Mouse (Mus musculus) heart, postnatal 10 days (tissue): Measurements from ENCODE around the gene Slc6a5. TPM values are rescaled to one million over a fixed set of nuclear protein-coding genes. Genes with fewer than 3 reads are reported as not detected.

ENCODE experiments used
- DNase-seq, 2 experiments: peaks; one replicate each; pipeline ENCODE4 v3.0.0; 2021
- intact Hi-C: fragments of 180-260 bp; cut with DNase I; formaldehyde crosslinking; loops from one replicate; pipeline ENCODE4 v1.15.1; 2025
- total RNA-seq, 2 experiments: library from RNA; stranded (reverse); gene quantifications; 2 replicates each; pipeline ENCODE4 v1.2.3; 2021

Gene Slc6a5
- not detected for total RNA-seq

- no peak for DNase-seq
- intact Hi-C loops, result no loop called here
Measured at GRCm38 (mm10) chr7:49909850-49910249, at the start of gene Slc6a5. Slc6a5 (plus strand) TSS chr7:49910146.

- no peak for DNase-seq
- intact Hi-C loops, result no loop called here
Measured at GRCm38 (mm10) chr7:49861196-49861595, 48.8 kb upstream of the Slc6a5 start.

- no peak for DNase-seq
- intact Hi-C loops, result no loop called here
Measured at GRCm38 (mm10) chr7:49863753-49864152, 46.2 kb upstream of the Slc6a5 start.

- intact Hi-C loops, result no loop called here
- DNase-seq, result peak in 1 of 2 experiments; percentile 0
Measured at GRCm38 (mm10) chr7:49869656-49870055, 40.3 kb upstream of the Slc6a5 start.

- intact Hi-C loops, result no loop called here
Measured at GRCm38 (mm10) chr7:49870276-49870675, 39.7 kb upstream of the Slc6a5 start.

GRCm38 (mm10) chr7:49877307-49877706 is 32.6 kb upstream of the Slc6a5 start:
- intact Hi-C loops, result no loop called here
- DNase-seq, result no peak

More at GRCm38 (mm10) chr7:49870276-49870675, 39.7 kb upstream of the Slc6a5 start:
- peak in 1 of 2 experiments; percentile 1 for DNase-seq

- intact Hi-C loops, result no loop called here
Measured at GRCm38 (mm10) chr7:49879051-49879450, 30.9 kb upstream of the Slc6a5 start.

GRCm38 (mm10) chr7:49879998-49880707 is 29.8 kb upstream of the Slc6a5 start:
- intact Hi-C loops, result no loop called here
- no peak for DNase-seq

More at GRCm38 (mm10) chr7:49879051-49879450, 30.9 kb upstream of the Slc6a5 start:
- no peak for DNase-seq

- peak in 1 of 2 experiments; percentile 4 for DNase-seq
- intact Hi-C loops, result no loop called here
Measured at GRCm38 (mm10) chr7:49882288-49882687, 27.7 kb upstream of the Slc6a5 start.

GRCm38 (mm10) chr7:49882694-49883389 is 27.1 kb upstream of the Slc6a5 start:
- DNase-seq, result no peak
- intact Hi-C loops, result no loop called here

GRCm38 (mm10) chr7:49887776-49888390 is 22.1 kb upstream of the Slc6a5 start:
- no peak for DNase-seq
- intact Hi-C loops, result no loop called here

GRCm38 (mm10) chr7:49894786-49895185 is 15.2 kb upstream of the Slc6a5 start:
- no peak for DNase-seq
- intact Hi-C loops, result no loop called here

- intact Hi-C loops, result no loop called here
- DNase-seq, result no peak
Measured at GRCm38 (mm10) chr7:49895296-49895695, 14.7 kb upstream of the Slc6a5 start.

- DNase-seq, result no peak
- intact Hi-C loops, result no loop called here
Measured at GRCm38 (mm10) chr7:49902003-49902552, 7.9 kb upstream of the Slc6a5 start.

GRCm38 (mm10) chr7:49907191-49908171 is 2.5 kb upstream of the Slc6a5 start:
- no peak for DNase-seq
- intact Hi-C loops, result no loop called here

- no peak for DNase-seq
- intact Hi-C loops, result no loop called here
Measured at GRCm38 (mm10) chr7:49908181-49908855, 1.6 kb upstream of the Slc6a5 start.

- no peak for DNase-seq
- intact Hi-C loops, result no loop called here
Measured at GRCm38 (mm10) chr7:49908990-49909411, 945 bp upstream of the Slc6a5 start.

- DNase-seq, result peak; percentile 39 to 49
- intact Hi-C loops, result no loop called here
Measured at GRCm38 (mm10) chr7:49910361-49910760, 415 bp downstream of the Slc6a5 start.

GRCm38 (mm10) chr7:49911147-49911946 is 1.4 kb downstream of the Slc6a5 start:
- intact Hi-C loops, result no loop called here
- no peak for DNase-seq
